Mouse (Mus musculus) ES-E14 (cell line): ENCODE data around the gene Ndufb5.

Experiments used
- CHD2 ChIP-seq: IDR thresholded peaks from 2 replicates; pipeline ENCODE4 v1.6.1; 2014; ENCODE audit warnings: mild to moderate bottlenecking, low read depth, low read length, inconsistent platforms
- HCFC1 ChIP-seq: IDR thresholded peaks from 2 replicates; pipeline ENCODE4 v1.6.1; 2012; ENCODE audit warnings: low read length, inconsistent platforms, borderline replicate concordance; ENCODE audit not compliant: insufficient read depth
- MAFK ChIP-seq: IDR thresholded peaks from 2 replicates; pipeline ENCODE4 v1.6.1; 2014; ENCODE audit warnings: mild to moderate bottlenecking, low read depth, low read length, inconsistent platforms; ENCODE audit not compliant: insufficient read depth
- ZC3H11A ChIP-seq: IDR thresholded peaks from 2 replicates; pipeline ENCODE4 v1.6.1; 2012; ENCODE audit warnings: low read depth, mild to moderate bottlenecking, inconsistent platforms, low read length, borderline replicate concordance

- TF ChIP-seq HCFC1: no peak
- no peak for TF ChIP-seq CHD2
- no peak for TF ChIP-seq ZC3H11A
- no peak for TF ChIP-seq MAFK
These were observed 44.9 kb upstream of the Ndufb5 start for GRCm38 (mm10) chr3:32691841-32692240.
